Mouse (Mus musculus): ENCODE measurements around the gene Mylk.

- TF ChIP-seq HCFC1 (IDR thresholded peaks at IDR 0.05; ENCODE audit: low read depth, low read length): no peak
- no peak for TF ChIP-seq MAX (IDR thresholded peaks at IDR 0.05; ENCODE audit: low read length)
- no peak for TF ChIP-seq ZC3H11A (IDR thresholded peaks at IDR 0.05; ENCODE audit: low read depth, low read length)
- TF ChIP-seq USF1 (IDR thresholded peaks at IDR 0.05; ENCODE audit: low read depth, low read length): no peak
- no peak for TF ChIP-seq ZNF384 (IDR thresholded peaks at IDR 0.05; ENCODE audit: low read depth, low read length)
- TF ChIP-seq NRF1 (IDR thresholded peaks at IDR 0.05; ENCODE audit: low read depth, low read length): no peak
- TF ChIP-seq POLR2A (IDR thresholded peaks at IDR 0.05; ENCODE audit: low read depth, low read length): no peak
- TF ChIP-seq EP300 (IDR thresholded peaks at IDR 0.05; ENCODE audit: low read length): no peak
- no peak for TF ChIP-seq TBP (conservative IDR thresholded peaks at IDR 0.05; ENCODE audit: low read depth, low read length)
- TF ChIP-seq MAFK (IDR thresholded peaks at IDR 0.05; ENCODE audit: insufficient replicate concordance, low read length): no peak
- no peak for TF ChIP-seq RCOR1 (conservative IDR thresholded peaks at IDR 0.05; ENCODE audit: low read depth, low read length)
- no peak for TF ChIP-seq JUND (conservative IDR thresholded peaks at IDR 0.05; ENCODE audit: low read depth, low read length)
- TF ChIP-seq CTCF (conservative IDR thresholded peaks at IDR 0.05 in 1 of 2, IDR thresholded peaks at IDR 0.05 in 1 of 2; ENCODE audit: low read depth in 2 of 2, low read length in 2 of 2): no peak
- TF ChIP-seq ZKSCAN1 (IDR thresholded peaks at IDR 0.05; ENCODE audit: borderline replicate concordance, low read depth, low read length): no peak
These were observed 142.0 kb downstream of the Mylk start for GRCm38 (mm10) chr16:34887037-34887436.

Measured in CH12.LX (cell line).